Mouse (Mus musculus): ENCODE results near the gene Ppm1h.

GRCm38 (mm10) chr10:122845471-122845870 is 166.9 kb downstream of the Ppm1h start:
- TF ChIP-seq CTCF (IDR thresholded peaks at IDR 0.05; ENCODE audit: borderline replicate concordance, extremely low read depth, insufficient read depth, insufficient read length) (no peak), POLR2A (IDR thresholded peaks at IDR 0.05; ENCODE audit: borderline replicate concordance, extremely low read depth, insufficient read depth, insufficient read length, poor library complexity, severe bottlenecking) (no peak)

Measured in brain, embryonic 14.5 days (tissue).